Mouse (Mus musculus): ENCODE results near the gene Atp1b1. TPM values are rescaled to one million over a fixed set of nuclear protein-coding genes. Genes with fewer than 3 reads are reported as not detected.

The Atp1b1 gene
- polyA plus RNA-seq, 1 experiment from 2014 or later: 45.5 TPM

DNA sequence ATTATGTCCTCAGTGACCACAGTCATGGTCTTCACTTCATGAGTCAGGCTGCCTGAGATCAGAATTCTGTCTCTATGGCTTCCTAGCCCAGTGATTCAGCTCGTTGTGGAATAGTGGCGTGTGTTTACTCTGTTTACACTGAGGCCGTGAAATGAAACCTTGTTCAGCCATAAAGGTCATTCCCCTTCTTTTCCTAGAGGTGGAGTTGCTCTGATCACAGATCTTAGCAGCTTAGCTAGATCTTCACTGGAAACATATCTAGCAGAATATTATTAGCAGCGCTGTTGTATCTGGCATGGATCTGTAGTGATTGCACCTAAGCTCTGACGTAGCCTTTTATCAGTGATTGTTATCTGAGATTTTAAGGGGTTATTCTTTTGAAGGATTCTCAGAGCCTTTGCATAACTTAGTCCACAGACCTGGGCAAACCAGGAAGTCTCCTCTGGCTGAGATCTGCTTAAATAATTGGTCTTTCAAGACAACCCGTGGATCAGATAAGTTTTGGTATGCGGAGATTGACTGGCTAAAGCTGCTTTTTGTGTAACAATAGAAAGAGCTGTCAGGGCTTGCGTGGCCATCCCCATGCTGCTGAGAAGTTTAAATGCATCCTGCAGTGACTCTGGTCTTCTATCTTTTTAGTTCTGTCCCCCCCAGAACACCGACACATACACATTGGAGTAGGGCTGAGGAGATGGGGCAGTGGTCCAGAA lies 23.6 kb upstream of the Atp1b1 start:
- no peak overlapping the region for H3K4me2 ChIP-seq (replicated peaks)
- WGBS: 45% methylated on average over 9 of the region's 9 CpGs
- peaks cover 5% of the 10 kb centered on the region; the same call in 1 of the 2 replicates for H3K4me1 ChIP-seq
- no peak overlapping the region for H3K27ac ChIP-seq (replicated peaks)
- ATAC-seq (ENCODE audit: low FRiP score, low read depth): 0 out of 2 replicates have a peak, but pooled peaks have one; percentile 44
- no peak overlapping the region for H3K4me3 ChIP-seq
- H3K9ac ChIP-seq (replicated peaks): no peak overlapping the region
- no peaks in the 10 kb centered on the region for H3K27me3 ChIP-seq
- H3K9me3 ChIP-seq: no peaks in the 10 kb centered on the region
- H3K36me3 ChIP-seq: no peaks in the 10 kb centered on the region

GRCm38 (mm10) chr1:164480755-164481644 lies 22.8 kb upstream of the Atp1b1 start:
- no peaks in the 10 kb centered on the region for H3K9me3 ChIP-seq
- peaks cover 5% of the 10 kb centered on the region; the same call in 1 of the 2 replicates for H3K4me1 ChIP-seq
- H3K27me3 ChIP-seq: no peaks in the 10 kb centered on the region
- no peak overlapping the region for H3K9ac ChIP-seq (replicated peaks)
- no peak overlapping the region for H3K4me3 ChIP-seq
- H3K4me2 ChIP-seq (replicated peaks): no peak overlapping the region
- H3K27ac ChIP-seq (replicated peaks): no peak overlapping the region
- ATAC-seq (ENCODE audit: low FRiP score, low read depth): no peak
- 90% methylated on average over 5 of the region's 5 CpGs for WGBS
- no peaks in the 10 kb centered on the region for H3K36me3 ChIP-seq

GRCm38 (mm10) chr1:164475895-164476294 lies 17.7 kb upstream of the Atp1b1 start:
- 90% methylated on average over 4 of the region's 4 CpGs for WGBS
- no peaks in the 10 kb centered on the region for H3K4me1 ChIP-seq
- ATAC-seq (ENCODE audit: low FRiP score, low read depth): no peak
- H3K4me3 ChIP-seq: no peak overlapping the region
- no peak overlapping the region for H3K27ac ChIP-seq (replicated peaks)
- H3K4me2 ChIP-seq (replicated peaks): no peak overlapping the region
- no peak overlapping the region for H3K9ac ChIP-seq (replicated peaks)
- H3K9me3 ChIP-seq: no peaks in the 10 kb centered on the region
- no peaks in the 10 kb centered on the region for H3K27me3 ChIP-seq
- H3K36me3 ChIP-seq: no peaks in the 10 kb centered on the region

GRCm38 (mm10) chr1:164474778-164475511 lies 16.8 kb upstream of the Atp1b1 start:
- H3K4me3 ChIP-seq: no peak overlapping the region
- no peak overlapping the region for H3K4me2 ChIP-seq (replicated peaks)
- H3K27me3 ChIP-seq: no peaks in the 10 kb centered on the region
- no peaks in the 10 kb centered on the region for H3K4me1 ChIP-seq
- WGBS: 79% methylated on average over 7 of the region's 7 CpGs
- H3K9me3 ChIP-seq: no peaks in the 10 kb centered on the region
- no peak overlapping the region for H3K9ac ChIP-seq (replicated peaks)
- no peak overlapping the region for H3K27ac ChIP-seq (replicated peaks)
- no peaks in the 10 kb centered on the region for H3K36me3 ChIP-seq
- peak; percentile 54; the same call in 1 of the 2 replicates for ATAC-seq (ENCODE audit: low FRiP score, low read depth)

GRCm38 (mm10) chr1:164474310-164474709 lies 16.2 kb upstream of the Atp1b1 start:
- Histone ChIP-seq H3K27me3 (no peaks in the 10 kb centered on the region), H3K4me3 (no peak overlapping the region), H3K4me1 (no peaks in the 10 kb centered on the region), H3K36me3 (no peaks in the 10 kb centered on the region), H3K27ac (replicated peaks) (no peak overlapping the region), H3K9ac (replicated peaks) (no peak overlapping the region), H3K9me3 (no peaks in the 10 kb centered on the region), H3K4me2 (replicated peaks) (no peak overlapping the region)
- 81% methylated on average over 6 of the region's 6 CpGs for WGBS
- ATAC-seq (ENCODE audit: low FRiP score, low read depth): no peak

- H3K4me1 ChIP-seq: no peaks in the 10 kb centered on the region
- no peaks in the 10 kb centered on the region for H3K36me3 ChIP-seq
- no peak overlapping the region for H3K4me3 ChIP-seq
- H3K27me3 ChIP-seq: no peaks in the 10 kb centered on the region
- H3K27ac ChIP-seq (replicated peaks): no peak overlapping the region
- H3K9ac ChIP-seq (replicated peaks): no peak overlapping the region
- H3K9me3 ChIP-seq: no peaks in the 10 kb centered on the region
- 91% methylated on average over 7 of the region's 7 CpGs for WGBS
- H3K4me2 ChIP-seq (replicated peaks): no peak overlapping the region
- no peak for ATAC-seq (ENCODE audit: low FRiP score, low read depth)
Measured at GRCm38 (mm10) chr1:164473398-164473797, 15.2 kb upstream of the Atp1b1 start.

- ATAC-seq (ENCODE audit: low FRiP score, low read depth): no peak
- no peak overlapping the region for H3K9ac ChIP-seq (replicated peaks)
- no peaks in the 10 kb centered on the region for H3K4me1 ChIP-seq
- WGBS: 94% methylated on average over 5 of the region's 5 CpGs
- H3K27ac ChIP-seq (replicated peaks): no peak overlapping the region
- H3K27me3 ChIP-seq: no peaks in the 10 kb centered on the region
- H3K4me3 ChIP-seq: no peak overlapping the region
- H3K9me3 ChIP-seq: no peaks in the 10 kb centered on the region
- no peaks in the 10 kb centered on the region for H3K36me3 ChIP-seq
- no peak overlapping the region for H3K4me2 ChIP-seq (replicated peaks)
Measured at GRCm38 (mm10) chr1:164471632-164472031, 13.5 kb upstream of the Atp1b1 start.

DNA sequence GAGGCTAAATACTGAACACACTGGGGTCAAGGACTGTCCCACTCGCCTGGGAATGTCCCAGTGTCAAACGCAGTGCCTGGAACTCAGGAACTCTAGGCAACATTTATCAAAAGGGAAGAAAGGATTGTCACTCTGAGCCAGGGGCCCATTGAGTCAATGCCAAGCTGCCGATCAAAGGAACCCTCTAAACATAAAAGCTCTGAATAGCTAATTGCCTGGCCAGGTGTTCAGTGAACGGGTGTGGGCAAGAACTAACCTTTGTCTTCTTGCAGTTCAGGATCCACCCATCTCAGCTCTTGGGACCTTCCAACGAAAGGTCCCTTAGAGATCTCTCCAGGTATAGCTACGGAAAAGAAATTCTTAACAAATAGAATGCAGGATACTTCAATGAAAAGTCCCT lies 12.8 kb upstream of the Atp1b1 start:
- no peak overlapping the region for H3K4me2 ChIP-seq (replicated peaks)
- no peak for ATAC-seq (ENCODE audit: low FRiP score, low read depth)
- H3K4me3 ChIP-seq: no peak overlapping the region
- H3K9me3 ChIP-seq: no peaks in the 10 kb centered on the region
- H3K27me3 ChIP-seq: no peaks in the 10 kb centered on the region
- no peak overlapping the region for H3K9ac ChIP-seq (replicated peaks)
- WGBS: 71% methylated on average over 6 of the region's 6 CpGs
- H3K36me3 ChIP-seq: no peaks in the 10 kb centered on the region
- H3K27ac ChIP-seq (replicated peaks): no peak overlapping the region
- H3K4me1 ChIP-seq: no peaks in the 10 kb centered on the region

- H3K9me3 ChIP-seq: no peaks in the 10 kb centered on the region
- ATAC-seq (ENCODE audit: low FRiP score, low read depth): no peak
- no peak overlapping the region for H3K4me2 ChIP-seq (replicated peaks)
- H3K9ac ChIP-seq (replicated peaks): no peak overlapping the region
- WGBS: 81% methylated on average over 8 of the region's 8 CpGs
- no peak overlapping the region for H3K27ac ChIP-seq (replicated peaks)
- no peaks in the 10 kb centered on the region for H3K36me3 ChIP-seq
- 0 out of 2 replicates have a peak, but pooled peaks cover 3% of the 10 kb centered on the region for H3K4me1 ChIP-seq
- no peak overlapping the region for H3K4me3 ChIP-seq
- H3K27me3 ChIP-seq: no peaks in the 10 kb centered on the region
Measured at GRCm38 (mm10) chr1:164468329-164468728, 10.2 kb upstream of the Atp1b1 start.

GRCm38 (mm10) chr1:164467406-164467805 lies 9.3 kb upstream of the Atp1b1 start:
- 0 out of 2 replicates have a peak, but pooled peaks cover 3% of the 10 kb centered on the region for H3K4me1 ChIP-seq
- WGBS: 91% methylated on average over 10 of the region's 10 CpGs
- ATAC-seq (ENCODE audit: low FRiP score, low read depth): no peak

GRCm38 (mm10) chr1:164461726-164462125 lies 3.6 kb upstream of the Atp1b1 start:
- H3K4me2 ChIP-seq (replicated peaks): no peak overlapping the region
- 28% methylated on average over 10 of the region's 10 CpGs for WGBS
- ATAC-seq (ENCODE audit: low FRiP score, low read depth): no peak
- peaks cover 24% of the 10 kb centered on the region for H3K27me3 ChIP-seq
- no peak overlapping the region for H3K4me3 ChIP-seq
- peaks cover 22% of the 10 kb centered on the region for H3K4me1 ChIP-seq
- H3K27ac ChIP-seq (replicated peaks): no peak overlapping the region
- H3K36me3 ChIP-seq: no peaks in the 10 kb centered on the region
- H3K9me3 ChIP-seq: no peaks in the 10 kb centered on the region
- H3K9ac ChIP-seq (replicated peaks): no peak overlapping the region

More at GRCm38 (mm10) chr1:164467406-164467805, 9.3 kb upstream of the Atp1b1 start:
- Histone ChIP-seq H3K9ac (replicated peaks) (no peak overlapping the region), H3K27ac (replicated peaks) (no peak overlapping the region), H3K4me3 (no peak overlapping the region), H3K36me3 (no peaks in the 10 kb centered on the region), H3K4me2 (replicated peaks) (no peak overlapping the region), H3K27me3 (no peaks in the 10 kb centered on the region), H3K9me3 (no peaks in the 10 kb centered on the region)

All from midbrain, embryonic 12.5 days (tissue).